Mouse (Mus musculus): ENCODE data around the gene Bhlha9.

DNA sequence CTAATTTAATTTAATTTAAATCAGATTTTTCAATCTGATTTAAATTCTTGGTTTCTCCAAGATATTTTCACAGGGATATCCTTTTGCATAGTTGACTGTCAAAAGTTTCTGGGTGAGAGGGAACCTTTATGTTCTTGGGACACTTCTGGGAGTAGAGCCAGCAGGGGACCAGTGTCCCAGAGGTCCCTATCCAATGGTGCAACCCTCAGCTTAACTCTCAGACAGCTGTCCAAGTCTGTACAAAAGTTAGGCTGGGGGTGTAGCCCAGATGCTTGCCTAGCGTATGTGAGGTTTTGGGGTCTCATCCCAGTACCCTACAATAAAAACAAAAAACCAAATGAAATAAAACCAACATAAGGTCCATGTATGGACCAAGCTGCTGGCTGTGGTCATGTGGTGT, 35.8 kb downstream of the Bhlha9 start:
- no peak for TF ChIP-seq POLR2A (IDR thresholded peaks at IDR 0.05; ENCODE audit: borderline replicate concordance, low read depth, low read length)
- no peak for TF ChIP-seq CTCF (IDR thresholded peaks at IDR 0.05; ENCODE audit: low read depth, low read length)

Data from bone marrow macrophage, adult 2 months (primary cell).